Mouse (Mus musculus) MEL (cell line): ENCODE data around the gene Ctsr. TPM values are rescaled to one million over a fixed set of nuclear protein-coding genes. Genes with fewer than 3 reads are reported as not detected.
"Not testable (repeated sequence)": the region's sequence is repeated elsewhere in the genome, so short reads cannot be mapped to it uniquely, and the experiment has no call there.

Source experiments
- DNase-seq: peaks from one replicate; pipeline ENCODE4 v3.0.0; 2011; ENCODE audit warnings: low read depth, low spot score
- H3K27ac ChIP-seq: 2 replicates; pipeline ENCODE4 v1.5.1; 2012; ENCODE audit warnings: low read depth, mild to moderate bottlenecking, control low read depth, low read length, moderate library complexity; ENCODE audit not compliant: control insufficient read depth
- H3K27me3 ChIP-seq, 2 experiments: fragments of 150-350 bp in 1 of 2; sonication (generic) in 1 of 2; 2 replicates each; pipeline ENCODE4 v1.6.1; 2012; ENCODE audit warnings: low read length in 2 of 2, mild to moderate bottlenecking in 2 of 2, improper control_type of control experiment in 1 of 2, moderate library complexity in 1 of 2; ENCODE audit not compliant: insufficient read depth in 2 of 2, control insufficient read depth in 1 of 2
- H3K36me3 ChIP-seq, 2 experiments: 2 replicates each; pipeline ENCODE4 v1.6.1; 2012 to 2014; ENCODE audit warnings: low read length in 2 of 2, improper control_type of control experiment in 1 of 2, inconsistent platforms in 1 of 2, mild to moderate bottlenecking in 1 of 2; ENCODE audit not compliant: insufficient read depth in 2 of 2, control insufficient read depth in 1 of 2
- H3K4me1 ChIP-seq, 2 experiments: fragments of 150-350 bp in 1 of 2; sonication (generic) in 1 of 2; 2 replicates each; pipeline ENCODE4 v1.6.1; 2012; ENCODE audit warnings: low read length in 2 of 2, improper control_type of control experiment in 1 of 2, mild to moderate bottlenecking in 1 of 2; ENCODE audit not compliant: insufficient read depth in 2 of 2, control insufficient read depth in 1 of 2
- H3K4me3 ChIP-seq, 2 experiments: fragments of 150-350 bp in 1 of 2; sonication (generic) in 1 of 2; 2 replicates each; pipeline ENCODE4 v1.5.1; 2012; ENCODE audit warnings: low read depth in 2 of 2, low read length in 2 of 2, mild to moderate bottlenecking in 2 of 2, moderate library complexity in 2 of 2, control low read depth in 1 of 2, improper control_type of control experiment in 1 of 2; ENCODE audit not compliant: control insufficient read depth in 1 of 2, insufficient read depth in 1 of 2
- H3K79me2 ChIP-seq: 2 replicates; pipeline ENCODE4 v1.6.1; 2012; ENCODE audit warnings: mild to moderate bottlenecking, low read length, moderate library complexity; ENCODE audit not compliant: control insufficient read depth, poor library complexity, insufficient read depth
- H3K9ac ChIP-seq: 2 replicates; pipeline ENCODE4 v1.6.1; 2012; ENCODE audit warnings: low read depth, mild to moderate bottlenecking, control low read depth, low read length, moderate library complexity; ENCODE audit not compliant: control insufficient read depth, poor library complexity, severe bottlenecking
- H3K9me3 ChIP-seq: fragments of 150-350 bp; sonication (generic); replicated peaks from 2 replicates; pipeline ENCODE4 v1.6.1; 2012; ENCODE audit warnings: mild to moderate bottlenecking, low read length, improper control_type of control experiment, moderate library complexity; ENCODE audit not compliant: insufficient read depth
- BHLHE40 ChIP-seq: IDR thresholded peaks from 2 replicates; pipeline ENCODE4 v1.6.1; 2012; ENCODE audit warnings: low read depth, mild to moderate bottlenecking, inconsistent platforms, low read length, improper control_type of control experiment, borderline replicate concordance
- CHD1 ChIP-seq: IDR thresholded peaks from 2 replicates; pipeline ENCODE4 v1.6.1; 2012; ENCODE audit warnings: low read depth, mild to moderate bottlenecking, inconsistent platforms, low read length, improper control_type of control experiment
- EP300 ChIP-seq, 2 experiments: IDR thresholded peaks; 2 replicates each; pipeline ENCODE4 v1.6.1; 2011; ENCODE audit warnings: improper control_type of control experiment in 2 of 2, low read length in 2 of 2, low read depth in 1 of 2, mild to moderate bottlenecking in 1 of 2
- ETS1 ChIP-seq: IDR thresholded peaks from 2 replicates; pipeline ENCODE4 v1.6.1; 2012; ENCODE audit warnings: low read depth, mild to moderate bottlenecking, inconsistent platforms, low read length, improper control_type of control experiment, moderate library complexity
- GATA1 ChIP-seq: IDR thresholded peaks from 2 replicates; pipeline ENCODE4 v1.6.1; 2011; ENCODE audit warnings: low read depth, low read length, improper control_type of control experiment
- JUND ChIP-seq: IDR thresholded peaks from 2 replicates; pipeline ENCODE4 v1.6.1; 2011; ENCODE audit warnings: low read depth, mild to moderate bottlenecking, improper control_type of control experiment, low read length
- KAT2A ChIP-seq: conservative IDR thresholded peaks from 2 replicates; pipeline ENCODE4 v1.6.1; 2012; ENCODE audit warnings: low read depth, low read length, improper control_type of control experiment, inconsistent platforms
- MAFK ChIP-seq: IDR thresholded peaks from 2 replicates; pipeline ENCODE4 v1.6.1; 2011; ENCODE audit warnings: low read depth, mild to moderate bottlenecking, low read length, improper control_type of control experiment, borderline replicate concordance
- MAX ChIP-seq: IDR thresholded peaks from 2 replicates; pipeline ENCODE4 v1.6.1; 2011; ENCODE audit warnings: low read length, improper control_type of control experiment
- MYB ChIP-seq: IDR thresholded peaks from 2 replicates; pipeline ENCODE4 v1.6.1; 2011; ENCODE audit warnings: mild to moderate bottlenecking, low read depth, low read length, improper control_type of control experiment
- POLR2A ChIP-seq, 2 experiments: IDR thresholded peaks; 2 replicates each; pipeline ENCODE4 v1.6.1; 2011 to 2012; ENCODE audit warnings: low read length in 2 of 2, mild to moderate bottlenecking in 2 of 2, control low read depth in 1 of 2, improper control_type of control experiment in 1 of 2, low read depth in 1 of 2, moderate library complexity in 1 of 2; ENCODE audit not compliant: control insufficient read depth in 1 of 2, insufficient read depth in 1 of 2, poor library complexity in 1 of 2
- POLR2AphosphoS5 ChIP-seq: IDR thresholded peaks from 2 replicates; pipeline ENCODE4 v1.6.1; 2012; ENCODE audit warnings: low read depth, borderline replicate concordance, mild to moderate bottlenecking, inconsistent platforms, low read length, moderate library complexity, mixed read lengths
- RCOR1 ChIP-seq: IDR thresholded peaks from 2 replicates; pipeline ENCODE4 v1.6.1; 2012; ENCODE audit warnings: low read depth, mild to moderate bottlenecking, inconsistent platforms, low read length, improper control_type of control experiment
- SIN3A ChIP-seq: IDR thresholded peaks from 2 replicates; pipeline ENCODE4 v1.6.1; 2012; ENCODE audit warnings: low read length, improper control_type of control experiment, inconsistent platforms
- SMC3 ChIP-seq: IDR thresholded peaks from 2 replicates; pipeline ENCODE4 v1.6.1; 2011; ENCODE audit warnings: low read depth, low read length, improper control_type of control experiment
- TAL1 ChIP-seq: IDR thresholded peaks from 2 replicates; pipeline ENCODE4 v1.6.1; 2012; ENCODE audit warnings: mild to moderate bottlenecking, inconsistent platforms, low read length, moderate library complexity, mixed read lengths
- TBP ChIP-seq: IDR thresholded peaks from 2 replicates; pipeline ENCODE4 v1.8.0; 2011; ENCODE audit warnings: low read depth, low read length, improper control_type of control experiment
- USF1 ChIP-seq: IDR thresholded peaks from 2 replicates; pipeline ENCODE4 v1.6.1; 2014; ENCODE audit warnings: low read depth, mild to moderate bottlenecking, inconsistent platforms, low read length, improper control_type of control experiment, moderate library complexity
- USF2 ChIP-seq, 2 experiments: IDR thresholded peaks; 2 replicates each; pipeline ENCODE4 v1.6.1; 2011 to 2012; ENCODE audit warnings: improper control_type of control experiment in 2 of 2, low read length in 2 of 2, borderline replicate concordance in 1 of 2, inconsistent platforms in 1 of 2, low read depth in 1 of 2, mild to moderate bottlenecking in 1 of 2; ENCODE audit not compliant: insufficient read depth in 1 of 2
- ZC3H11A ChIP-seq: IDR thresholded peaks from 2 replicates; pipeline ENCODE4 v1.6.1; 2012; ENCODE audit warnings: low read depth, mild to moderate bottlenecking, inconsistent platforms, low read length, improper control_type of control experiment
- polyA plus RNA-seq, 2 experiments: library from polyadenylated mRNA; stranded (reverse) in 1 of 2; unstranded in 1 of 2; fragments of >175 nt in 1 of 2; fragments of >200 nt in 1 of 2; gene quantifications; 2 replicates each; pipeline versions ENCODE4 v1.2.1 to v1.2.4; 2012; ENCODE audit warnings: low replicate concordance in 2 of 2, low read depth in 1 of 2; ENCODE audit not compliant: insufficient read length in 2 of 2, insufficient read depth in 1 of 2, missing spikeins in 1 of 2
- total RNA-seq: library from RNA; depleted of rRNA; stranded (reverse); fragments of 300-350 nt; gene quantifications from 2 replicates; pipeline ENCODE4 v1.2.3, GENCODE M21; 2012; rRNA removed

Gene Ctsr
- total RNA-seq (not detected in 2 replicates), polyA plus RNA-seq (not detected)

GRCm38 (mm10) chr13:61164156-61164555 lies at the start of gene Ctsr:
Gene Ctsr (minus strand): TSS chr13:61164256.
- H3K9ac ChIP-seq, result no peak within 1 kb of the TSS
- no peaks in the 10 kb centered on the region for H3K27me3 ChIP-seq
- H3K36me3 ChIP-seq, result no peaks in the 10 kb centered on the region

DNA sequence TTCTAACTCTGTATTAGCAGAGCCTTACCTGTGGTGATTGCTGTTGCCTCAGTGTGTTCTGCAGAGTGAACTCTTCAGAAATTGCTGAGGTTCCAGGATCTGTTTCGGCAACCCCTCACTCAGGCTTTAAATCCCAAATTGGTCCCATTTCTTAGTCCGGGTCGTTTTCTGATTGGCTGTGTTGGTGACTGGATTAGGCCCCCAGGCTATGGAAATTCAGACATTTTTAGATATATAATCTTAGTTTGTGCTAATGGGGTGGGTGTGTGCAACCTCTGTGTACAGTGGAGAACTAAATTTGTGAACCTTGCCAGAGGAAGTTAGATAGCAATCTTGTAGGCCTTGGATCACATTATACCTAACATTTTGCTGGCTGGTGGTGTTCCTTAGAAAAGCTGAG lies 39.3 kb upstream of the Ctsr start, which contains the start of gene Cts6:
Cts6 (minus strand) TSS at position 101 of the 400 bp plus-strand sequence.
- Histone ChIP-seq H3K4me1 (no peaks in the 10 kb centered on the region), H3K27ac (no peak within 1 kb of the TSS), H3K36me3 (no peaks in the 10 kb centered on the region), H3K9me3 (no peaks in the 10 kb centered on the region), H3K9ac (no peak within 1 kb of the TSS), H3K4me3 (no peak within 1 kb of the TSS), H3K27me3 (no peaks in the 10 kb centered on the region), H3K79me2 (no peaks in the 10 kb centered on the region)
- TF ChIP-seq GATA1 (no peak), POLR2AphosphoS5 (no peak), SIN3A (no peak), JUND (no peak), BHLHE40 (no peak), TBP (no peak), ZC3H11A (no peak), MAX (no peak), EP300 (IDR thresholded peaks at IDR 0.05; ENCODE audit: low read depth in 1 of 2, low read length in 2 of 2) (no peak), POLR2A (IDR thresholded peaks at IDR 0.05; ENCODE audit: control insufficient read depth in 1 of 2, insufficient read depth in 1 of 2, low read depth in 1 of 2, low read length in 2 of 2, poor library complexity in 1 of 2) (no peak), MYB (no peak), TAL1 (no peak), USF1 (no peak), ETS1 (no peak), USF2 (IDR thresholded peaks at IDR 0.05; ENCODE audit: borderline replicate concordance in 1 of 2, insufficient read depth in 1 of 2, low read depth in 1 of 2, low read length in 2 of 2) (no peak), RCOR1 (no peak), CHD1 (no peak), SMC3 (no peak), KAT2A (no peak)
- no peak for DNase-seq

More at GRCm38 (mm10) chr13:61164156-61164555, at the start of gene Ctsr:
- Histone ChIP-seq H3K4me1 (no peaks in the 10 kb centered on the region), H3K79me2 (no peaks in the 10 kb centered on the region), H3K27ac (no peak within 1 kb of the TSS), H3K9me3 (no peaks in the 10 kb centered on the region), H3K4me3 (no peak within 1 kb of the TSS)
- DNase-seq, result no peak
- no peak for TF ChIP-seq POLR2A (IDR thresholded peaks at IDR 0.05; ENCODE audit: control insufficient read depth in 1 of 2, insufficient read depth in 1 of 2, low read depth in 1 of 2, low read length in 2 of 2, poor library complexity in 1 of 2)
- TF ChIP-seq MAFK, result no peak

DNA sequence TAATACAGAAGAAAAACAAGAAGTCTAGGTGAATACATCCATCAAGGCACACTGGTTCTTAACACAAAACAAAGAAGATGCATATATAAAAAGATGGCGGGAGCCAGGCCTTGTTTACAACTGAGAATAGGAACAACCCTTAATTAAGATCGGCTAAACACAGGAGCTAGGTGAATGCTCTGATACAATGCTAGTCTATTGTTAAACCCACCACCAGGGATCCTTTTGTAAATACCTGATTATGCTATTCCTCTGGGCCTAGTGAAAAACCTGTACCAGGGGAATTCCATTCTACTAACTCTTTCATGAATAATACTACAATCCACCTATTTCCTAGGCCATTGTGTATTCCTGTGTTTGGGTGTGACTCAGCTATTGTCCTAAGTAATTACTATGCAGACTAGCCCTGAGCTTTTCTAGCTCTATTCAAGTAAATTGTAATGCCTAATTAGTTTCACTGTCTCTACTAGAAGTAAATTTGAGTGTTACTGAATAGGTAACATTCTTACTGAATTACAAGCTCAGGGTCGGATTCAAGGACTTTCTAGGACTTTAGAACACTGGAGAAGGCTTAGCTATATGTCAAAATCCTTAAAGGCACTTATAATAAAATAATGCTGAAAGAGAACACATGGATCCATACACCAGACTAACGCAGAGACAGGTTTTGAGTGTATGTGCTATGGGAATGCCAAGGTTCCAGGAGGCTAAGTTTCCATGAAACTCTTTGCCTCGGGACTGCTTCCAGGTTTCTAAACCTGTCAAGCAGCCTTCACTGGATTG lies 21.3 kb upstream of the Ctsr start:
- DNase-seq, H3K36me3 ChIP-seq, H3K4me1 ChIP-seq, H3K27me3 ChIP-seq, H3K79me2 ChIP-seq, H3K9ac ChIP-seq, H3K4me3 ChIP-seq, H3K9me3 ChIP-seq, H3K27ac ChIP-seq: not testable (repeated sequence)
